Mouse (Mus musculus) hindbrain, embryonic 13.5 days (tissue): Measurements from ENCODE around the gene Pomp. TPM values are rescaled to one million over a fixed set of nuclear protein-coding genes. Genes with fewer than 3 reads are reported as not detected.

Experiments used
- ATAC-seq: fragments of 200-750 bp; cut with Nextera tagmentation; 2 replicates; pipeline ENCODE4 v1.8.0; 2017; ENCODE audit warnings: moderate TSS enrichment; ENCODE audit not compliant: low FRiP score
- H3K27ac ChIP-seq: fragments of 300-500 bp; sonication (generic); 2 replicates; pipeline ENCODE4 v1.5.1; 2015; ENCODE audit warnings: inconsistent platforms, mild to moderate bottlenecking, moderate library complexity
- H3K27me3 ChIP-seq: fragments of 300-500 bp; sonication (generic); 2 replicates; pipeline ENCODE4 v1.6.1; 2015; ENCODE audit warnings: mild to moderate bottlenecking, inconsistent platforms
- H3K36me3 ChIP-seq: fragments of 300-500 bp; sonication (generic); 2 replicates; pipeline ENCODE4 v1.6.1; 2015; ENCODE audit warnings: mild to moderate bottlenecking, inconsistent platforms
- H3K4me1 ChIP-seq: fragments of 300-500 bp; sonication (generic); replicated peaks from 2 replicates; pipeline ENCODE4 v1.6.1; 2015; ENCODE audit warnings: inconsistent platforms
- H3K4me2 ChIP-seq: fragments of 300-500 bp; sonication (generic); 2 replicates; pipeline ENCODE4 v1.6.1; 2015; ENCODE audit warnings: inconsistent platforms, mild to moderate bottlenecking, moderate library complexity
- H3K4me3 ChIP-seq: fragments of 300-500 bp; sonication (generic); 2 replicates; pipeline ENCODE4 v1.5.1; 2015; ENCODE audit warnings: mild to moderate bottlenecking, inconsistent platforms
- H3K9ac ChIP-seq: fragments of 300-500 bp; sonication (generic); 2 replicates; pipeline ENCODE4 v1.6.1; 2015; ENCODE audit warnings: mild to moderate bottlenecking, inconsistent platforms
- H3K9me3 ChIP-seq: fragments of 300-500 bp; sonication (generic); 2 replicates; pipeline ENCODE4 v1.6.1; 2016; ENCODE audit warnings: inconsistent platforms
- WGBS: fragments of 180-500 bp; shearing (Covaris S2); methylation state at CpG from one replicate; pipeline ENCODE4 v1.1.7; 2015; 5-methylcytosine and 5-hydroxymethylcytosine counted together
- polyA plus RNA-seq: library from polyadenylated mRNA; unstranded; fragments of >200 nt; fragmentation: Nextera tagmentation; extraction: Ambion mirVana; gene quantifications from 2 replicates; pipeline ENCODE4 v1.2.1, GENCODE M21; 2015

Pomp gene
- 532 and 548 TPM in 2 replicates for polyA plus RNA-seq

GRCm38 (mm10) chr5:147860449-147861261 lies at the start of gene Pomp:
Gene Pomp (plus strand): TSS chr5:147860461.
- H3K9ac ChIP-seq = peak within 1 kb of the TSS; percentile 86
- H3K36me3 ChIP-seq = peaks cover 33% of the 10 kb centered on the region
- WGBS = under 1% methylated on average over 68 of the region's 68 CpGs
- ATAC-seq = peak; percentile 97
- peak within 1 kb of the TSS; percentile 89 for H3K4me2 ChIP-seq
- no peaks in the 10 kb centered on the region for H3K27me3 ChIP-seq
- H3K4me3 ChIP-seq = peak within 1 kb of the TSS; percentile 72
- H3K27ac ChIP-seq = peak within 1 kb of the TSS; percentile 85
- no peaks in the 10 kb centered on the region for H3K9me3 ChIP-seq
- peaks cover 25% of the 10 kb centered on the region for H3K4me1 ChIP-seq

GRCm38 (mm10) chr5:147812255-147813040 lies 47.8 kb upstream of the Pomp start:
- Histone ChIP-seq H3K36me3 (no peaks in the 10 kb centered on the region), H3K27ac (no peak overlapping the region), H3K27me3 (no peaks in the 10 kb centered on the region), H3K9ac (no peak overlapping the region), H3K4me3 (no peak overlapping the region), H3K9me3 (no peaks in the 10 kb centered on the region), H3K4me2 (no peak overlapping the region), H3K4me1 (no peaks in the 10 kb centered on the region)
- WGBS = 88% methylated on average over 13 of the region's 13 CpGs
- ATAC-seq = no peak

- Histone ChIP-seq H3K36me3 (no peaks in the 10 kb centered on the region), H3K4me1 (no peaks in the 10 kb centered on the region), H3K4me2 (no peak overlapping the region), H3K9ac (no peak overlapping the region), H3K27ac (no peak overlapping the region), H3K9me3 (peaks cover 6% of the 10 kb centered on the region; the same call in 1 of the 2 replicates), H3K27me3 (no peaks in the 10 kb centered on the region), H3K4me3 (no peak overlapping the region)
- ATAC-seq = no peak
- WGBS = 80% methylated on average over 13 of the region's 13 CpGs
Observed at GRCm38 (mm10) chr5:147814971-147815370, 45.3 kb upstream of the Pomp start.

GRCm38 (mm10) chr5:147815592-147815991 lies 44.7 kb upstream of the Pomp start:
- no peak overlapping the region for H3K9ac ChIP-seq
- H3K4me1 ChIP-seq = no peaks in the 10 kb centered on the region
- no peak overlapping the region for H3K4me2 ChIP-seq
- H3K27me3 ChIP-seq = no peaks in the 10 kb centered on the region
- 83% methylated on average over 8 of the region's 8 CpGs for WGBS
- no peak overlapping the region for H3K4me3 ChIP-seq
- no peak overlapping the region for H3K27ac ChIP-seq
- no peak for ATAC-seq
- no peaks in the 10 kb centered on the region for H3K36me3 ChIP-seq
- peaks cover 6% of the 10 kb centered on the region; the same call in 1 of the 2 replicates for H3K9me3 ChIP-seq

- ATAC-seq = no peak
- H3K4me1 ChIP-seq = no peaks in the 10 kb centered on the region
- no peak overlapping the region for H3K4me2 ChIP-seq
- H3K27me3 ChIP-seq = no peaks in the 10 kb centered on the region
- H3K36me3 ChIP-seq = no peaks in the 10 kb centered on the region
- WGBS = 72% methylated on average over 4 of the region's 4 CpGs
- H3K4me3 ChIP-seq = no peak overlapping the region
- no peak overlapping the region for H3K9ac ChIP-seq
- H3K9me3 ChIP-seq = peaks cover 6% of the 10 kb centered on the region; the same call in 1 of the 2 replicates
- H3K27ac ChIP-seq = no peak overlapping the region
Observed at GRCm38 (mm10) chr5:147816465-147816864, 43.8 kb upstream of the Pomp start.

GRCm38 (mm10) chr5:147817747-147818496 lies 42.3 kb upstream of the Pomp start:
- ATAC-seq = no peak
- WGBS = 92% methylated on average over 9 of the region's 9 CpGs
- no peak overlapping the region for H3K9ac ChIP-seq
- H3K36me3 ChIP-seq = no peaks in the 10 kb centered on the region
- H3K4me2 ChIP-seq = no peak overlapping the region
- peaks cover 6% of the 10 kb centered on the region; the same call in 1 of the 2 replicates for H3K9me3 ChIP-seq
- H3K27me3 ChIP-seq = no peaks in the 10 kb centered on the region
- H3K4me1 ChIP-seq = no peaks in the 10 kb centered on the region
- no peak overlapping the region for H3K27ac ChIP-seq
- H3K4me3 ChIP-seq = no peak overlapping the region

GRCm38 (mm10) chr5:147818866-147819265 lies 41.4 kb upstream of the Pomp start:
- H3K36me3 ChIP-seq = no peaks in the 10 kb centered on the region
- peaks cover 6% of the 10 kb centered on the region; the same call in 1 of the 2 replicates for H3K9me3 ChIP-seq
- H3K4me2 ChIP-seq = no peak overlapping the region
- ATAC-seq = no peak
- H3K4me1 ChIP-seq = no peaks in the 10 kb centered on the region
- no peak overlapping the region for H3K9ac ChIP-seq
- H3K4me3 ChIP-seq = no peak overlapping the region
- H3K27ac ChIP-seq = no peak overlapping the region
- H3K27me3 ChIP-seq = no peaks in the 10 kb centered on the region
- 91% methylated on average over 8 of the region's 8 CpGs for WGBS

- Histone ChIP-seq H3K36me3 (no peaks in the 10 kb centered on the region), H3K4me3 (no peak overlapping the region), H3K4me2 (no peak overlapping the region), H3K27ac (no peak overlapping the region), H3K9me3 (peaks cover 6% of the 10 kb centered on the region; the same call in 1 of the 2 replicates), H3K27me3 (no peaks in the 10 kb centered on the region), H3K9ac (no peak overlapping the region), H3K4me1 (no peaks in the 10 kb centered on the region)
- 82% methylated on average over 7 of the region's 7 CpGs for WGBS
- no peak for ATAC-seq
Observed at GRCm38 (mm10) chr5:147819895-147820294, 40.4 kb upstream of the Pomp start.

- H3K4me1 ChIP-seq = 0 out of 2 replicates have a peak, but pooled peaks cover 9% of the 10 kb centered on the region
- no peak for ATAC-seq
- H3K9me3 ChIP-seq = no peaks in the 10 kb centered on the region
- H3K4me3 ChIP-seq = no peak overlapping the region
- no peak overlapping the region for H3K27ac ChIP-seq
- H3K4me2 ChIP-seq = no peak overlapping the region
- H3K27me3 ChIP-seq = no peaks in the 10 kb centered on the region
- WGBS = 77% methylated on average over 13 of the region's 13 CpGs
- no peaks in the 10 kb centered on the region for H3K36me3 ChIP-seq
- no peak overlapping the region for H3K9ac ChIP-seq
Observed at GRCm38 (mm10) chr5:147824021-147824605, 36.1 kb upstream of the Pomp start.

GRCm38 (mm10) chr5:147825375-147825969 lies 34.8 kb upstream of the Pomp start:
- ATAC-seq = no peak

GRCm38 (mm10) chr5:147826091-147826490 lies 34.2 kb upstream of the Pomp start:
- H3K36me3 ChIP-seq = no peaks in the 10 kb centered on the region
- no peak overlapping the region for H3K4me2 ChIP-seq
- WGBS = 67% methylated on average over 9 of the region's 9 CpGs
- H3K9me3 ChIP-seq = no peaks in the 10 kb centered on the region
- no peak for ATAC-seq
- H3K4me1 ChIP-seq = 0 out of 2 replicates have a peak, but pooled peaks cover 9% of the 10 kb centered on the region
- H3K27ac ChIP-seq = no peak overlapping the region
- H3K4me3 ChIP-seq = no peak overlapping the region
- no peaks in the 10 kb centered on the region for H3K27me3 ChIP-seq
- H3K9ac ChIP-seq = peak overlapping the region; percentile 19; the same call in 1 of the 2 replicates

More at GRCm38 (mm10) chr5:147825375-147825969, 34.8 kb upstream of the Pomp start:
- peak overlapping the region; percentile 39; the same call in 1 of the 2 replicates for H3K9ac ChIP-seq
- H3K27me3 ChIP-seq = no peaks in the 10 kb centered on the region
- no peak overlapping the region for H3K4me3 ChIP-seq
- no peak overlapping the region for H3K4me2 ChIP-seq
- no peaks in the 10 kb centered on the region for H3K9me3 ChIP-seq
- 58% methylated on average over 22 of the region's 22 CpGs for WGBS
- H3K4me1 ChIP-seq = 0 out of 2 replicates have a peak, but pooled peaks cover 9% of the 10 kb centered on the region
- no peak overlapping the region for H3K27ac ChIP-seq
- H3K36me3 ChIP-seq = no peaks in the 10 kb centered on the region
